Comparison of ENCODE assay signal across 9 mouse cellular contexts in genomic region chr5:92263761-92264359, GRCm38 (mm10). TPM values are rescaled to one million over a fixed set of nuclear protein-coding genes. Genes with fewer than 3 reads are reported as not detected.
DNase-seq lines count a peak whose midpoint lies in the region; ATAC-seq and TF ChIP-seq lines count a peak whose summit lies in the region.
"Had no signal": no experiment of that assay in that cellular context is flagged by ENCODE, and none has a peak within 500 bp of the region (broad histone marks: within the 10 kb centered on the region; RNA-seq: fewer than 3 reads in every experiment).

No protein-coding gene starts in this region.

- peak overlapping the region; percentile 37 for H3K27ac ChIP-seq in kidney, embryonic 15.5 days
- no peak overlapping the region for H3K27ac ChIP-seq in embryonic facial prominence, embryonic 12.5 days
- H3K27ac ChIP-seq in heart, embryonic 12.5 days (ENCODE audit: poor library complexity, severe bottlenecking), result 0 out of 2 replicates have a peak overlapping the region, but pooled peaks have one; percentile 17
- no peak overlapping the region for H3K27ac ChIP-seq in stomach, embryonic 15.5 days
- H3K27ac ChIP-seq in liver, postnatal 0 days (ENCODE audit: low read depth), result no peak overlapping the region
- H3K27ac ChIP-seq: embryonic facial prominence, embryonic 13.5 days had no signal

- no peak for TF ChIP-seq EP300 in liver, postnatal 0 days (IDR thresholded peaks at IDR 0.05; ENCODE audit: low read depth)

- H3K9me3 ChIP-seq in kidney, embryonic 15.5 days (replicated peaks), result no peaks in the 10 kb centered on the region
- no peaks in the 10 kb centered on the region for H3K9me3 ChIP-seq in embryonic facial prominence, embryonic 12.5 days
- no peaks in the 10 kb centered on the region for H3K9me3 ChIP-seq in heart, embryonic 12.5 days (replicated peaks)
- no peaks in the 10 kb centered on the region for H3K9me3 ChIP-seq in stomach, embryonic 15.5 days
- H3K9me3 ChIP-seq in liver, postnatal 0 days (ENCODE audit: low read length), result no peaks in the 10 kb centered on the region
- H3K9me3 ChIP-seq: embryonic facial prominence, embryonic 13.5 days had no signal

- H3K4me1 ChIP-seq in kidney, embryonic 15.5 days, result peaks cover 22% of the 10 kb centered on the region
- H3K4me1 ChIP-seq in embryonic facial prominence, embryonic 12.5 days, result no peaks in the 10 kb centered on the region
- peaks cover 18% of the 10 kb centered on the region for H3K4me1 ChIP-seq in heart, embryonic 12.5 days (replicated peaks)
- 0 out of 2 replicates have a peak, but pooled peaks cover 10% of the 10 kb centered on the region for H3K4me1 ChIP-seq in stomach, embryonic 15.5 days
- H3K4me1 ChIP-seq in liver, postnatal 0 days (ENCODE audit: insufficient read depth), result no peaks in the 10 kb centered on the region

- no peaks in the 10 kb centered on the region for H3K27me3 ChIP-seq in kidney, embryonic 15.5 days
- no peaks in the 10 kb centered on the region for H3K27me3 ChIP-seq in embryonic facial prominence, embryonic 12.5 days
- H3K27me3 ChIP-seq in heart, embryonic 12.5 days (replicated peaks), result no peaks in the 10 kb centered on the region
- H3K27me3 ChIP-seq in stomach, embryonic 15.5 days (replicated peaks), result no peaks in the 10 kb centered on the region
- H3K27me3 ChIP-seq in liver, postnatal 0 days (ENCODE audit: insufficient read depth, low read length), result no peaks in the 10 kb centered on the region

- TF ChIP-seq CTCF in liver, postnatal 0 days (IDR thresholded peaks at IDR 0.05; ENCODE audit: low read depth), result no peak

- H3K4me3 ChIP-seq in kidney, embryonic 15.5 days (replicated peaks), result no peak overlapping the region
- H3K4me3 ChIP-seq in embryonic facial prominence, embryonic 12.5 days, result no peak overlapping the region
- no peak overlapping the region for H3K4me3 ChIP-seq in heart, embryonic 12.5 days
- H3K4me3 ChIP-seq in stomach, embryonic 15.5 days (replicated peaks), result no peak overlapping the region
- no peak overlapping the region for H3K4me3 ChIP-seq in liver, postnatal 0 days (ENCODE audit: low read depth, low read length)
- H3K4me3 ChIP-seq: embryonic facial prominence, embryonic 13.5 days had no signal

- H3K4me2 ChIP-seq in kidney, embryonic 15.5 days, result no peak overlapping the region
- no peak overlapping the region for H3K4me2 ChIP-seq in embryonic facial prominence, embryonic 12.5 days (replicated peaks)
- no peak overlapping the region for H3K4me2 ChIP-seq in heart, embryonic 12.5 days
- H3K4me2 ChIP-seq in stomach, embryonic 15.5 days, result no peak overlapping the region
- no peak overlapping the region for H3K4me2 ChIP-seq in liver, postnatal 0 days (ENCODE audit: low read depth, low read length)
- H3K4me2 ChIP-seq: embryonic facial prominence, embryonic 13.5 days had no signal

- ATAC-seq in kidney, embryonic 15.5 days (replicated peaks; ENCODE audit: low FRiP score), result peak; percentile 83
- ATAC-seq in embryonic facial prominence, embryonic 12.5 days (ENCODE audit: insufficient number of reproducible peaks, insufficient read depth, low FRiP score, low TSS enrichment), result peak; percentile 60; the same call in 1 of the 2 replicates
- peak; percentile 81 for ATAC-seq in heart, embryonic 12.5 days (ENCODE audit: insufficient number of reproducible peaks, low FRiP score)
- ATAC-seq in stomach, embryonic 15.5 days (ENCODE audit: insufficient read depth, low FRiP score, low read depth), result peak; percentile 50; the same call in 1 of the 2 replicates
- ATAC-seq in liver, postnatal 0 days, result no peak

- WGBS in kidney, embryonic 15.5 days, result 54% methylated on average over 4 of the region's 4 CpGs
- 32% methylated on average over 4 of the region's 4 CpGs for WGBS in embryonic facial prominence, embryonic 12.5 days
- WGBS in heart, embryonic 12.5 days, result 17% methylated on average over 4 of the region's 4 CpGs
- WGBS in stomach, embryonic 15.5 days, result 51% methylated on average over 4 of the region's 4 CpGs
- WGBS in liver, postnatal 0 days (ENCODE audit: insufficient replicate concordance), result 69% methylated on average over 4 of the region's 4 CpGs

- DNase-seq in kidney, postnatal 36 days, result no peak
- DNase-seq in layer of hippocampus, adult 9-10 months (ENCODE audit: low spot score), result peak; percentile 51
- DNase-seq in mesoderm, embryonic 11.5 days (ENCODE audit: low read depth, low spot score), result peak; percentile 54
- no peak for DNase-seq in liver, postnatal 0 days

- H3K9ac ChIP-seq in kidney, embryonic 15.5 days, result no peak overlapping the region
- no peak overlapping the region for H3K9ac ChIP-seq in embryonic facial prominence, embryonic 12.5 days
- H3K9ac ChIP-seq in heart, embryonic 12.5 days, result no peak overlapping the region
- no peak overlapping the region for H3K9ac ChIP-seq in stomach, embryonic 15.5 days
- no peak overlapping the region for H3K9ac ChIP-seq in liver, postnatal 0 days (replicated peaks)
- H3K9ac ChIP-seq: embryonic facial prominence, embryonic 13.5 days had no signal

- no peaks in the 10 kb centered on the region for H3K36me3 ChIP-seq in kidney, embryonic 15.5 days
- H3K36me3 ChIP-seq in embryonic facial prominence, embryonic 12.5 days, result no peaks in the 10 kb centered on the region
- no peaks in the 10 kb centered on the region for H3K36me3 ChIP-seq in heart, embryonic 12.5 days
- H3K36me3 ChIP-seq in stomach, embryonic 15.5 days, result no peaks in the 10 kb centered on the region
- peaks cover 3% of the 10 kb centered on the region; the same call in 1 of the 2 replicates for H3K36me3 ChIP-seq in liver, postnatal 0 days (replicated peaks; ENCODE audit: insufficient read depth, low read length)
- H3K36me3 ChIP-seq: embryonic facial prominence, embryonic 13.5 days had no signal

RNA-seq across cellular contexts. Expression of gene Ppef2, which starts 7.8 kb away (rescaled TPM):
- 0.08 and 0.35 TPM in 2 replicates for polyA plus RNA-seq in kidney, embryonic 15.5 days (2015; fragmentation: Nextera tagmentation; extraction: Ambion mirVana)
- polyA plus RNA-seq in embryonic facial prominence, embryonic 12.5 days (2016; fragmentation: Nextera tagmentation; extraction: Ambion mirVana), result 0.26 and 0.53 TPM in 2 replicates
- not detected in 2 replicates for polyA plus RNA-seq in heart, embryonic 12.5 days (2016; fragmentation: Nextera tagmentation; extraction: Ambion mirVana)
- polyA plus RNA-seq in stomach, embryonic 15.5 days (2015; fragmentation: Nextera tagmentation; extraction: Ambion mirVana), result 0.49 and 0.68 TPM in 2 replicates
- 0.15 TPM in 1 of 2 replicates, not detected in the other for polyA plus RNA-seq in liver, postnatal 0 days (2015; fragmentation: Nextera tagmentation; extraction: Ambion mirVana)

RNA-seq across cellular contexts. Expression of gene Naaa, which starts 14.1 kb away (rescaled TPM):
- polyA plus RNA-seq in kidney, embryonic 15.5 days (2015; fragmentation: Nextera tagmentation; extraction: Ambion mirVana), result 21.3 and 24.1 TPM in 2 replicates
- polyA plus RNA-seq in embryonic facial prominence, embryonic 12.5 days (2016; fragmentation: Nextera tagmentation; extraction: Ambion mirVana), result 5.7 TPM in 2 replicates
- 4.8 and 6.6 TPM in 2 replicates for polyA plus RNA-seq in heart, embryonic 12.5 days (2016; fragmentation: Nextera tagmentation; extraction: Ambion mirVana)
- polyA plus RNA-seq in stomach, embryonic 15.5 days (2015; fragmentation: Nextera tagmentation; extraction: Ambion mirVana), result 18.4 and 19.9 TPM in 2 replicates
- 6.1 and 7.5 TPM in 2 replicates for polyA plus RNA-seq in liver, postnatal 0 days (2015; fragmentation: Nextera tagmentation; extraction: Ambion mirVana)

RNA-seq across cellular contexts. Expression of gene Sdad1, which starts 46.4 kb away (rescaled TPM):
- 45.7 and 47.9 TPM in 2 replicates for polyA plus RNA-seq in kidney, embryonic 15.5 days (2015; fragmentation: Nextera tagmentation; extraction: Ambion mirVana)
- 42.6 and 44.7 TPM in 2 replicates for polyA plus RNA-seq in embryonic facial prominence, embryonic 12.5 days (2016; fragmentation: Nextera tagmentation; extraction: Ambion mirVana)
- polyA plus RNA-seq in heart, embryonic 12.5 days (2016; fragmentation: Nextera tagmentation; extraction: Ambion mirVana), result 28.5 and 29.0 TPM in 2 replicates
- 39.2 and 41.9 TPM in 2 replicates for polyA plus RNA-seq in stomach, embryonic 15.5 days (2015; fragmentation: Nextera tagmentation; extraction: Ambion mirVana)
- 13.1 and 13.4 TPM in 2 replicates for polyA plus RNA-seq in liver, postnatal 0 days (2015; fragmentation: Nextera tagmentation; extraction: Ambion mirVana)

RNA-seq across cellular contexts. Expression of gene U90926, which starts 48.7 kb away (rescaled TPM):
- polyA plus RNA-seq in kidney, embryonic 15.5 days (2015; fragmentation: Nextera tagmentation; extraction: Ambion mirVana), result not detected in 2 replicates
- polyA plus RNA-seq in embryonic facial prominence, embryonic 12.5 days (2016; fragmentation: Nextera tagmentation; extraction: Ambion mirVana), result not detected in 2 replicates
- not detected in 2 replicates for polyA plus RNA-seq in heart, embryonic 12.5 days (2016; fragmentation: Nextera tagmentation; extraction: Ambion mirVana)
- not detected in 2 replicates for polyA plus RNA-seq in stomach, embryonic 15.5 days (2015; fragmentation: Nextera tagmentation; extraction: Ambion mirVana)
- polyA plus RNA-seq in liver, postnatal 0 days (2015; fragmentation: Nextera tagmentation; extraction: Ambion mirVana), result not detected in 2 replicates
- polyA plus RNA-seq: embryonic facial prominence, embryonic 13.5 days had no signal

Comparison
In these comparisons a context has a peak if more than half of its experiments do, and no peak if none do; other contexts are left out.
1. H3K27ac ChIP-seq: peak in kidney, embryonic 15.5 days (single experiment) and heart, embryonic 12.5 days (single experiment); none in embryonic facial prominence, embryonic 12.5 days (single experiment), stomach, embryonic 15.5 days (single experiment) and liver, postnatal 0 days (single experiment).
2. DNase-seq: peak in layer of hippocampus, adult 9-10 months (single experiment) and mesoderm, embryonic 11.5 days (single experiment); none in kidney, postnatal 36 days (0 of 2) and liver, postnatal 0 days (single experiment).